Mouse (Mus musculus) midbrain, postnatal 0 days (tissue): Measurements from ENCODE around the gene Ren1. TPM values are rescaled to one million over a fixed set of nuclear protein-coding genes. Genes with fewer than 3 reads are reported as not detected.

Experiments used
- ATAC-seq: fragments of 200-750 bp; cut with Nextera tagmentation; 2 replicates; pipeline ENCODE4 v1.8.0; 2017; ENCODE audit warnings: moderate number of reproducible peaks, mild to moderate bottlenecking, moderate TSS enrichment, moderate library complexity; ENCODE audit not compliant: low FRiP score
- DNase-seq: peaks from one replicate; pipeline ENCODE4 v3.0.0-alpha.2; 2015; ENCODE audit warnings: low spot score
- H3K27ac ChIP-seq: fragments of 300-500 bp; sonication (generic); 2 replicates; pipeline ENCODE4 v1.5.1; 2014; ENCODE audit warnings: low read depth, mild to moderate bottlenecking, low read length, mixed read lengths
- H3K27me3 ChIP-seq: fragments of 300-500 bp; sonication (generic); 2 replicates; pipeline ENCODE4 v1.6.1; 2014; ENCODE audit warnings: low read length, control low read depth, mixed read lengths; ENCODE audit not compliant: insufficient read depth
- H3K36me3 ChIP-seq: fragments of 300-500 bp; sonication (generic); 2 replicates; pipeline ENCODE4 v1.6.1; 2014; ENCODE audit warnings: low read length, control low read depth, mixed read lengths; ENCODE audit not compliant: insufficient read depth
- H3K4me1 ChIP-seq: fragments of 300-500 bp; sonication (generic); 2 replicates; pipeline ENCODE4 v1.6.1; 2014; ENCODE audit warnings: mild to moderate bottlenecking, control low read depth, antibody characterized with exemption, low read length, mixed read lengths; ENCODE audit not compliant: insufficient read depth
- H3K4me2 ChIP-seq: fragments of 300-500 bp; sonication (generic); 2 replicates; pipeline ENCODE4 v1.6.1; 2014; ENCODE audit warnings: low read depth, mild to moderate bottlenecking, low read length, mixed read lengths; ENCODE audit not compliant: poor library complexity, severe bottlenecking
- H3K4me3 ChIP-seq: fragments of 300-500 bp; sonication (generic); 2 replicates; pipeline ENCODE4 v1.5.1; 2014; ENCODE audit warnings: low read depth, mild to moderate bottlenecking, low read length, moderate library complexity
- H3K9ac ChIP-seq: fragments of 300-500 bp; sonication (generic); replicated peaks from 2 replicates; pipeline ENCODE4 v1.6.1; 2014; ENCODE audit warnings: mild to moderate bottlenecking, low read length, moderate library complexity, mixed read lengths; ENCODE audit not compliant: poor library complexity, severe bottlenecking
- H3K9me3 ChIP-seq: fragments of 300-500 bp; sonication (generic); 2 replicates; pipeline ENCODE4 v1.6.1; 2016; ENCODE audit warnings: low read length, control low read depth
- CTCF ChIP-seq: IDR thresholded peaks from 2 replicates; pipeline ENCODE4 v1.5.1; 2016; ENCODE audit warnings: antibody characterized with exemption, mild to moderate bottlenecking
- WGBS: fragments of 180-500 bp; shearing (Covaris S2); extraction: QIAGEN DNeasy Blood & Tissue Kit; methylation state at CpG from one replicate; pipeline ENCODE4 v1.1.7; 2014; 5-methylcytosine and 5-hydroxymethylcytosine counted together
- polyA plus RNA-seq: library from polyadenylated mRNA; unstranded; fragments of >200 nt; fragmentation: Nextera tagmentation; extraction: Ambion mirVana; gene quantifications from 2 replicates; pipeline ENCODE4 v1.2.1, GENCODE M21; 2015
- total RNA-seq: library from RNA; depleted of rRNA; stranded (reverse); fragments of >200 nt; gene quantifications from 2 replicates; pipeline ENCODE4 v1.2.3, GENCODE M21; 2014; rRNA removed

Gene Ren1
- total and polyA plus RNA-seq, 2 experiments from 2014 or later = not detected

GRCm38 (mm10) chr1:133404005-133404404, 53.7 kb downstream of the Ren1 start:
- H3K4me3 ChIP-seq = no peak overlapping the region
- 92% methylated on average over 4 of the region's 4 CpGs for WGBS
- no peaks in the 10 kb centered on the region for H3K27me3 ChIP-seq
- no peaks in the 10 kb centered on the region for H3K4me1 ChIP-seq
- H3K27ac ChIP-seq = no peak overlapping the region
- ATAC-seq (no peak), DNase-seq (no peak)
- H3K36me3 ChIP-seq = no peaks in the 10 kb centered on the region
- no peak overlapping the region for H3K9ac ChIP-seq
- H3K9me3 ChIP-seq = no peaks in the 10 kb centered on the region
- H3K4me2 ChIP-seq = no peak overlapping the region
- no peak for TF ChIP-seq CTCF

GRCm38 (mm10) chr1:133406614-133407013, 56.3 kb downstream of the Ren1 start:
- H3K4me2 ChIP-seq = no peak overlapping the region
- H3K4me1 ChIP-seq = no peaks in the 10 kb centered on the region
- H3K36me3 ChIP-seq = no peaks in the 10 kb centered on the region
- H3K27ac ChIP-seq = no peak overlapping the region
- no peak overlapping the region for H3K4me3 ChIP-seq
- no peak for DNase-seq
- no peak for ATAC-seq
- H3K9me3 ChIP-seq = no peaks in the 10 kb centered on the region
- TF ChIP-seq CTCF = no peak
- no peak overlapping the region for H3K9ac ChIP-seq
- WGBS = 83% methylated on average over 7 of the region's 7 CpGs
- H3K27me3 ChIP-seq = no peaks in the 10 kb centered on the region

GRCm38 (mm10) chr1:133407436-133407835, 57.1 kb downstream of the Ren1 start:
- Histone ChIP-seq H3K4me2 (no peak overlapping the region), H3K27me3 (no peaks in the 10 kb centered on the region), H3K9me3 (no peaks in the 10 kb centered on the region), H3K9ac (no peak overlapping the region), H3K27ac (no peak overlapping the region), H3K36me3 (no peaks in the 10 kb centered on the region), H3K4me3 (no peak overlapping the region), H3K4me1 (no peaks in the 10 kb centered on the region)
- WGBS = 67% methylated on average over 6 of the region's 6 CpGs
- ATAC-seq (no peak), DNase-seq (no peak)
- no peak for TF ChIP-seq CTCF

- TF ChIP-seq CTCF = no peak
- 58% methylated on average over 9 of the region's 9 CpGs for WGBS
- H3K4me1 ChIP-seq = no peaks in the 10 kb centered on the region
- ATAC-seq (no peak), DNase-seq (no peak)
- H3K9me3 ChIP-seq = no peaks in the 10 kb centered on the region
- no peaks in the 10 kb centered on the region for H3K36me3 ChIP-seq
- no peak overlapping the region for H3K27ac ChIP-seq
- H3K4me3 ChIP-seq = no peak overlapping the region
- no peaks in the 10 kb centered on the region for H3K27me3 ChIP-seq
- H3K9ac ChIP-seq = no peak overlapping the region
- no peak overlapping the region for H3K4me2 ChIP-seq
These were observed 58.0 kb downstream of the Ren1 start for GRCm38 (mm10) chr1:133408321-133408720.

- no peak overlapping the region for H3K4me2 ChIP-seq
- no peak for ATAC-seq
- no peak overlapping the region for H3K27ac ChIP-seq
- whole genome bisulfite sequencing = 22% methylated on average over 6 of the region's 6 CpGs
- no peak overlapping the region for H3K4me3 ChIP-seq
- 0 out of 2 replicates have a peak, but pooled peaks cover 2% of the 10 kb centered on the region for H3K4me1 ChIP-seq
- no peak for TF ChIP-seq CTCF
- no peak for DNase-seq
- no peaks in the 10 kb centered on the region for H3K27me3 ChIP-seq
- H3K9me3 ChIP-seq = no peaks in the 10 kb centered on the region
- no peaks in the 10 kb centered on the region for H3K36me3 ChIP-seq
- H3K9ac ChIP-seq = no peak overlapping the region
These were observed 58.7 kb downstream of the Ren1 start for GRCm38 (mm10) chr1:133408880-133409516.

GRCm38 (mm10) chr1:133409786-133410185, 59.5 kb downstream of the Ren1 start:
- Histone ChIP-seq H3K4me2 (no peak overlapping the region), H3K4me1 (0 out of 2 replicates have a peak, but pooled peaks cover 3% of the 10 kb centered on the region), H3K9ac (no peak overlapping the region), H3K36me3 (no peaks in the 10 kb centered on the region), H3K27me3 (no peaks in the 10 kb centered on the region), H3K4me3 (no peak overlapping the region), H3K9me3 (no peaks in the 10 kb centered on the region), H3K27ac (no peak overlapping the region)
- no peak for TF ChIP-seq CTCF
- ATAC-seq = no peak
- DNase-seq = no peak
- 72% methylated on average over 9 of the region's 9 CpGs for WGBS

Other genes with a start within 250 kb of the Ren1 start
- gene Ppp1r15b, start 219.4 kb upstream of the Ren1 start, total RNA-seq = 42.3 and 45.3 TPM in 2 replicates
- gene Ppp1r15b, start 219.4 kb upstream of the Ren1 start, polyA plus RNA-seq = 16.9 and 17.5 TPM in 2 replicates
- 49.3 and 52.2 TPM in 2 replicates for gene Plekha6, start 186.3 kb upstream of the Ren1 start, total RNA-seq
- 9.4 and 11.9 TPM in 2 replicates for gene Plekha6, start 186.3 kb upstream of the Ren1 start, polyA plus RNA-seq
- gene Golt1a, start 40.7 kb upstream of the Ren1 start, total RNA-seq = not detected in 2 replicates
- not detected in 2 replicates for gene Golt1a, start 40.7 kb upstream of the Ren1 start, polyA plus RNA-seq
- gene Kiss1, start 28.6 kb upstream of the Ren1 start, total RNA-seq = not detected in 2 replicates
- gene Kiss1, start 28.6 kb upstream of the Ren1 start, polyA plus RNA-seq = 0.47 and 2.6 TPM in 2 replicates
- gene Etnk2, start 13.1 kb downstream of the Ren1 start, total RNA-seq = 49.8 and 52.0 TPM in 2 replicates
- gene Etnk2, start 13.1 kb downstream of the Ren1 start, polyA plus RNA-seq = 34.5 and 37.2 TPM in 2 replicates
- 16.5 and 17.3 TPM in 2 replicates for gene Sox13, start 73.9 kb downstream of the Ren1 start, total RNA-seq
- gene Sox13, start 73.9 kb downstream of the Ren1 start, polyA plus RNA-seq = 3.3 and 4.7 TPM in 2 replicates